In genomic region chr4:138020231-138020630, GRCm38 (mm10) we compare ENCODE assay signal across 22 mouse cellular contexts. TPM values are rescaled to one million over a fixed set of nuclear protein-coding genes. Genes with fewer than 3 reads are reported as not detected.
DNase-seq lines count a peak whose midpoint lies in the region; ATAC-seq lines count a peak whose summit lies in the region.
"Had no signal": no experiment of that assay in that cellular context is flagged by ENCODE, and none has a peak within 500 bp of the region (broad histone marks: within the 10 kb centered on the region; RNA-seq: fewer than 3 reads in every experiment).

No protein-coding gene starts in this region.

- WGBS in kidney, embryonic 16.5 days: 57% methylated on average over 6 of the region's 6 CpGs
- 47% methylated on average over 6 of the region's 6 CpGs for WGBS in embryonic facial prominence, embryonic 14.5 days
- WGBS in embryonic facial prominence, embryonic 15.5 days: 51% methylated on average over 6 of the region's 6 CpGs

- no peak overlapping the region for H3K4me3 ChIP-seq in kidney, embryonic 16.5 days (ENCODE audit: low read length)
- no peak overlapping the region for H3K4me3 ChIP-seq in embryonic facial prominence, embryonic 14.5 days (ENCODE audit: low read depth, low read length)
- no peak overlapping the region for H3K4me3 ChIP-seq in embryonic facial prominence, embryonic 15.5 days (replicated peaks)
- H3K4me3 ChIP-seq: hindbrain, embryonic 13.5 days; neural tube, embryonic 12.5 days had no signal

- H3K9ac ChIP-seq in kidney, embryonic 16.5 days (replicated peaks; ENCODE audit: low read length): no peak overlapping the region
- no peak overlapping the region for H3K9ac ChIP-seq in embryonic facial prominence, embryonic 14.5 days (ENCODE audit: low read depth, low read length)
- no peak overlapping the region for H3K9ac ChIP-seq in embryonic facial prominence, embryonic 15.5 days
- H3K9ac ChIP-seq: forebrain, postnatal 0 days; liver, postnatal 0 days; neural tube, embryonic 12.5 days had no signal

- DNase-seq in gastrocnemius, postnatal 25 days: peak; percentile 30
- DNase-seq in gastrocnemius, postnatal 4 days (ENCODE audit: low spot score in 2 of 2): no peak
- no peak for DNase-seq in kidney, postnatal 36 days
- peak; percentile 44 for DNase-seq in embryonic facial prominence, embryonic 14.5 days (ENCODE audit: low spot score)
- no peak for DNase-seq in left cerebral cortex, adult 8-10 months (ENCODE audit: low spot score in 2 of 2)
- DNase-seq: adrenal gland, adult 8-10 months; forebrain, postnatal 0 days; heart, adult 18-20 months; kidney, postnatal 14 days; layer of hippocampus, postnatal 36 days; liver, postnatal 0 days; retina, postnatal 1 day; right cerebral cortex, postnatal 25 days had no signal

- peaks cover 32% of the 10 kb centered on the region for H3K4me1 ChIP-seq in kidney, embryonic 16.5 days (ENCODE audit: insufficient read depth, low read length)
- H3K4me1 ChIP-seq in embryonic facial prominence, embryonic 14.5 days (ENCODE audit: control insufficient read depth, insufficient read depth, low read length): peaks cover 7% of the 10 kb centered on the region
- peaks cover 25% of the 10 kb centered on the region; the same call in 1 of the 2 replicates for H3K4me1 ChIP-seq in embryonic facial prominence, embryonic 15.5 days

- H3K27me3 ChIP-seq in kidney, embryonic 16.5 days (ENCODE audit: insufficient read depth, low read length): no peaks in the 10 kb centered on the region
- no peaks in the 10 kb centered on the region for H3K27me3 ChIP-seq in embryonic facial prominence, embryonic 14.5 days (replicated peaks; ENCODE audit: control insufficient read depth, insufficient read depth, low read length)
- H3K27me3 ChIP-seq in embryonic facial prominence, embryonic 15.5 days: no peaks in the 10 kb centered on the region
- H3K27me3 ChIP-seq: hindbrain, embryonic 13.5 days; neural tube, embryonic 12.5 days had no signal

- no peak for ATAC-seq in kidney, embryonic 16.5 days (ENCODE audit: low FRiP score, low TSS enrichment)
- no peak for ATAC-seq in embryonic facial prominence, embryonic 14.5 days (ENCODE audit: low read depth)
- ATAC-seq in embryonic facial prominence, embryonic 15.5 days (ENCODE audit: insufficient number of reproducible peaks, low FRiP score, low TSS enrichment, low read depth): no peak
- no peak for ATAC-seq in inflammation-experienced regulatory T-cells, adult 6 months
- ATAC-seq: forebrain, postnatal 0 days; intestine, embryonic 16.5 days; liver, postnatal 0 days; lung, postnatal 0 days had no signal

- H3K27ac ChIP-seq in kidney, embryonic 16.5 days (ENCODE audit: low read length): 0 out of 2 replicates have a peak overlapping the region, but pooled peaks have one; percentile 29
- H3K27ac ChIP-seq in embryonic facial prominence, embryonic 14.5 days (replicated peaks; ENCODE audit: low read depth, low read length): no peak overlapping the region
- H3K27ac ChIP-seq in embryonic facial prominence, embryonic 15.5 days (replicated peaks): 0 out of 2 replicates have a peak overlapping the region, but pooled peaks have one; percentile 0
- H3K27ac ChIP-seq: macrophage; neural tube, embryonic 12.5 days had no signal

- no peaks in the 10 kb centered on the region for H3K9me3 ChIP-seq in kidney, embryonic 16.5 days (ENCODE audit: low read length)
- no peaks in the 10 kb centered on the region for H3K9me3 ChIP-seq in embryonic facial prominence, embryonic 14.5 days (ENCODE audit: control insufficient read depth, low read length)
- H3K9me3 ChIP-seq in embryonic facial prominence, embryonic 15.5 days (replicated peaks): no peaks in the 10 kb centered on the region
- H3K9me3 ChIP-seq: hindbrain, embryonic 13.5 days; neural tube, embryonic 12.5 days had no signal

- H3K36me3 ChIP-seq in kidney, embryonic 16.5 days (ENCODE audit: insufficient read depth, low read length): peaks cover 17% of the 10 kb centered on the region; the same call in 1 of the 2 replicates
- H3K36me3 ChIP-seq in embryonic facial prominence, embryonic 14.5 days (ENCODE audit: control insufficient read depth, insufficient read depth, low read length): peaks cover 29% of the 10 kb centered on the region
- H3K36me3 ChIP-seq in embryonic facial prominence, embryonic 15.5 days: peaks cover 18% of the 10 kb centered on the region

- H3K4me2 ChIP-seq in kidney, embryonic 16.5 days (replicated peaks; ENCODE audit: low read depth, low read length): no peak overlapping the region
- H3K4me2 ChIP-seq in embryonic facial prominence, embryonic 14.5 days (ENCODE audit: low read depth, low read length): no peak overlapping the region
- no peak overlapping the region for H3K4me2 ChIP-seq in embryonic facial prominence, embryonic 15.5 days (replicated peaks)
- H3K4me2 ChIP-seq: hindbrain, embryonic 13.5 days; liver, embryonic 11.5 days; neural tube, embryonic 12.5 days had no signal

RNA-seq across cellular contexts. Expression of gene Eif4g3, which starts 27.4 kb away (rescaled TPM):
- 10 to 100 TPM; 93.1 to 94.8 TPM for total RNA-seq in gastrocnemius, postnatal 25 days (2021)
- 100 to 1,000 TPM in 1 of 2 experiments, 10 to 100 TPM in 1; 90.3 to 107 TPM for total RNA-seq in gastrocnemius, postnatal 4 days (2021)
- polyA plus RNA-seq in kidney, embryonic 16.5 days (2015; fragmentation: Nextera tagmentation; extraction: Ambion mirVana): 32.9 and 39.3 TPM in 2 replicates
- 33.9 and 35.4 TPM in 2 replicates for polyA plus RNA-seq in embryonic facial prominence, embryonic 14.5 days (2014; fragmentation: Nextera tagmentation; extraction: Ambion mirVana)
- polyA plus RNA-seq in embryonic facial prominence, embryonic 15.5 days (2015; fragmentation: Nextera tagmentation; extraction: Ambion mirVana): 34.7 and 36.2 TPM in 2 replicates
- 100 to 1,000 TPM; 147 to 156 (median 154) TPM for total RNA-seq in left cerebral cortex, adult 8-10 months (2022)
- polyA plus RNA-seq in inflammation-experienced regulatory T-cells, adult 6 months (2017; shearing (Covaris generic)): 10 to 100 TPM; 33.8 to 51.8 (median 42.4) TPM

Comparison
In these comparisons a context has a peak if more than half of its experiments do, and no peak if none do; other contexts are left out.
1. DNase-seq: peak in gastrocnemius, postnatal 25 days (single experiment) and embryonic facial prominence, embryonic 14.5 days (single experiment); none in gastrocnemius, postnatal 4 days (0 of 2), kidney, postnatal 36 days (0 of 2) and left cerebral cortex, adult 8-10 months (0 of 2).